Mouse (Mus musculus): ENCODE results near the gene Klhl35.

DNA sequence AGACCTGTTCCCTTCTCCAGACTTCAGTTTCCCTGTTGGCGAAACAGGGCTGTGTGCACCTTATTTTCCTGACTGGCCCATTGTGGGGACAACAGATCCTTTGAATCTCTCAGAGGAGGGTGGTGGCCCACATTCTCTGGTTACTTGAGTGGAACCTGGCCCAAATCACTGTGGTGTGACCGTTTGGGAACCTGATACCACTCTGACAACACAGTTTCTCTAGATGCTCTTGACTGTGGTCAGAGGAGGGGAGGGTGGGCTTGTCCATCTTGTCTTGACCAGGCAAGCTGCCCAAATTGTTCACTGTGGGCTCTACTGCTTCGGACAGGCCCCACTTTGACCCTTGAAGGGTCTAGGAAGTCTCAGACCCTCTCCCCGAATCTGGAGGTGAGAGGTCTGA lies 11.8 kb upstream of the Klhl35 start:
- TF ChIP-seq GATA1 (IDR thresholded peaks at IDR 0.05; ENCODE audit: borderline replicate concordance, low read length) (no peak), FLI1 (IDR thresholded peaks at IDR 0.05; ENCODE audit: low read length) (no peak)

All from megakaryocyte, embryonic 14.5 days (primary cell).